Mouse (Mus musculus) heart, postnatal 14 days (tissue): ENCODE results near the gene Sp2. TPM values are rescaled to one million over a fixed set of nuclear protein-coding genes. Genes with fewer than 3 reads are reported as not detected.
A peak's percentile ranks its signal among the peaks of the same experiment; 100 is the strongest.

Source experiments
- DNase-seq, 2 experiments: peaks; one replicate each; pipeline ENCODE4 v3.0.0; 2021 to 2022
- intact Hi-C: fragments of 180-260 bp; cut with DNase I; formaldehyde crosslinking; loops from one replicate; pipeline ENCODE4 v1.15.1; 2025
- long read RNA-seq, 2 experiments: library from polyadenylated mRNA; stranded (forward); transcript quantifications; one replicate each; pipeline ENCODE4 v2.0.0; 2021
- total RNA-seq, 2 experiments: library from RNA; stranded (reverse); gene quantifications; 2 replicates each; pipeline ENCODE4 v1.2.3; 2021

The Sp2 gene
- total RNA-seq, result 10 to 100 TPM; 11.4 to 12.0 TPM
- long read RNA-seq, experiment 1, partial matches to known transcripts, result 7 of 19 reads
- long read RNA-seq, experiment 1, other reads (novel, unspliced or antisense), result 11 of 19 reads
- long read RNA-seq, experiment 2, partial matches to known transcripts, result 4 of 24 reads
- long read RNA-seq, experiment 2, other reads (novel, unspliced or antisense), result 19 of 24 reads

DNA sequence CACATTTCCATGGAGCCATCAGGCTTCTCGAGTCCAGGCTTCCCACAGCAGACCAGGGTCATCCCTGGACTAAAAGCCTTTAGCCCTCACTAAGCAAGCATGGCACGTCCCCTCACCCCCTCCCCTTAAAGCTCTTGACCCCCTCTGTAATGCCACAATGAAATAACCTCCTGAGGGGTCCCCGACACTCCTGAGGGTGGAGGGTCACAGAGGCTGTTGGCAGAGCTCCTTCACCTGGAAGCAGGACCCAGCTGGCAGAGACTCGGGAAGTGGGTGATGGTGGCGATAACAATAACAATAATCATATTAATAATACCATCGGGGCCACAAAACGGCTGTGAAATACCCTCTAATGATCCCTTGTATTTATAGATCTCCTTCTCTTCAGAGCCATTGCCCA is at the start of gene Sp2:
Gene Sp2 (minus strand): TSS at position 101 of the 400 bp plus-strand sequence.
- intact Hi-C loops, result loop anchor here (1.0 to 10.0 kb wide), 3 partner anchors 39 to 192 kb away; no protein-coding TSS in a partner anchor
- DNase-seq, result no peak

DNA sequence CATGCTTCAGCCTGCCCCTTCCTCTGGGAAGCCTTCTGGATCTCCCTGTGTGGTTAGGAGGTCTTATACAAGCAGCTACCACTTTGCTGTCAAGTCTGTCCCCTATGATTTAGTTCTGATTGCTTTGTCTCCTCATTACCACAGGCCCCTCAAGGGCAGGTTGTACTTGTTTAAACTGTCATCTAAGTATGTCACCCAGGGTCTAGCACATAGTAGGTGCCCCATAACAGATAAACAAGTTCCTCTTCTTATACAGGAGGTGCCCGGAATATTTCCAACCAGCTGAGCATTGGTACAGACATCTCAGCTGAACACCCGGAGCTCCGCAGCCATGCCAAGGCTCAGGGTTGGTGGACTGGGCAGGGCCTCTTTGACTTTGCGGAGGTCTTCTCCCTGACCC is 49.7 kb upstream of the Sp2 start:
- intact Hi-C loops, result no loop called here
- DNase-seq, result no peak

DNA sequence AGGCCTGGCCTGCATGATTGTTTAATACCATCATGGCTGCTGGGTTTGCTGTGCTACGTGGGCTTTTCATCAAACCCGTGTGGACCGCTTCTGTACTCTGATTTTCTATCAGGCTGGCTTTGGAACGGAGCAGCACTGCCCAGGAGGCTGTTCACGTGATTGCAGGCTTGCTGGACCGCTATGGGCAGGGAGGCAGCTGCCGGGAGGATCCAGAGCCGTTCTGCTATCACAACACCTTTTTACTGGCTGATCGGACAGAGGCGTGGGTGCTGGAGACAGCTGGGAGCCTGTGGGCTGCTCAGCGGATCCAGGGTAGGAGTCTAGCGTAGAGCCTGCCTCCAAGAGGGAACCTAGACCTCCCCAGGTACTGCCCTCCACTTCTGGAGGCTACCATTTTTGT is 49.2 kb upstream of the Sp2 start:
- no peak for DNase-seq
- intact Hi-C loops, result no loop called here

DNA sequence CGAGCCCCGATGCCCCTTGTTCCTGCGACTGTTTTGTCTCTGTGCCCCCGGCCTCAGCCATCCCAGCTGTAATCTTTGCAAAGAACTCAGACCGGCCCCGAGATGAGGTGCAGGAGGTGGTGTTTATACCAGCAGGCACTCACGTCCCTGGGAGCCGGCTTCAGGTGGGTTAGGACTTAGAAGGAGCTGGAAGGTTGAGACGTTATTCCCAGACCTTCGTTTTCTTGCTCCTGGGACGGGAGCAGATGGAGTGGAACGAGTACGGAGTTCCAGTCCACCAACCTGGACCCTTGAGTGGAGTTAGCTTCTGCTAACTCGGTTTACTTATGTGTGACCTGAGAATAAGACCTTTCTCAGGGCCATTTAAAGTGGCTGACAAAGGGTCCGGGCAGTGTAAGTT is 47.7 kb upstream of the Sp2 start:
- intact Hi-C loops, result no loop called here

DNA sequence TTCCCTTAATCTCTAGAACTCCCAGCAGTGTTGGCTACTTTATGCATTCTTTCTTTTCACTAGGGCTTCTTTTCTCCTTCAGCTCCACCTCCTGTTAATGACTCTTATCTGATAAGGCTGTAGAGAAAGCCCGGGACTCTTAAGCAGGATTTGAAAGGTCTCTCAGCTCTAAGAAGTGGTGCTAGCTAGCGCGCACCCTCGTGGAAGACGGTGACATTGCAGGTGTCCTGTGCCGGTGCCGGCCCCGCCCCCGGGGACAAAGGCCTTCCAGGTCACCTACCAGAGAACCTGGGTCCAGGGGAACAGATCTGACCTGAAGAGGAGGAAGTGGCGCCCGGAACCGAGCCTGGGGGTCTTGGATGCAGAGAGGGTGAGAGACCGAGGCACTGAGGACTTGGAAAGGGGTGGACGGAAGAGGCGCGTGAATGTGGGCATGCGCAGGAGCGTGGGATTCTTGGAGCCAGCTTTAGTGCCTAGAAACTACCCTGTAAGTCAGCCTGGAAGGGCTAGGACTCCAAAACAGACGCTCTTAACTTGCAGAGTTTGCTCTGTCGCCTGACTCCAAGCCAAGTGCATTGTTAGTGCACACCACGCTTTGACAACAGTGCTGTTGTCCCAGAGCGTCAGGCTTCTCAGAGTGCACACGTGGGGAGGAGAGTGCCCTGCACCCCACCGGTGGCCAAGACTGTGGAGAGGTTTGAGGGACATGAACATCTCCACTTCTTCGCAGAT is 47.1 kb upstream of the Sp2 start, which contains the start of gene Scrn2:
Gene Scrn2 (plus strand): TSS at position 253 of the 732 bp plus-strand sequence.
- intact Hi-C loops, result loop anchor here (5.0 kb wide), 1 partner anchor 158 kb away; no protein-coding TSS in a partner anchor

More for the DNA sequence above, 47.7 kb upstream of the Sp2 start:
- no peak for DNase-seq

DNA sequence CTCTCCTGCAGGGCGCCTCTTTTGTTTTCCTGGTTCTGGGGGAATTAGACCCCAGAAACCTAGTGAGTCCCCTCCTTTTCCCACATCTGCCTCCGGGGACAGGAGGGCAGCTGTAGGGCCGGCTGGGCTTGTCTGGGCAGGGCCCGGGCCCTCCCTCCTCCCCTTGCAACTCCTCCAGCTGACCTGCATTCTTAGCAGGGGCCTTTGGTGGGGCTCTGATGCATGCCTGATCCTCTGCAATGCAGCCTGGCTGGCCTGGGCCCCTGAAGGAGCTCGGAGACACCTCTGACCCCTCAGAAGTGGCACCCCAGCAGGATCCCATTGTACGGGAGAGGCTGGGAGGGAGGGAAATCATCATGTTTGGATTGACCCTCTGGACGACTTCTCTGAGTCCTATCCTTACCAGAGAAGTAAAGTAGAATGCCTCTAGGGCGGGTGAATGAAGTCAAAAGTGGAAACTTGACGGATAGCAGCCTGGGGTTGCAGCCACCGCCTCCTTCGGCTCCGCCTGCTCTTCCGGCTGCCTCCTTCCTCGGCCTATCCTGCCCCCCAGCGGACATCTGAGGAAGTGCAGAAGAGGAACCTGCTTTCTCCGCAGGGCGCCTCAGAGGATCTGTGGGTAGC is 43.1 kb upstream of the Sp2 start:
- intact Hi-C loops, result loop anchor here (1.0 to 5.0 kb wide), 3 partner anchors 44 to 154 kb away; partner anchors contain the start of genes Cdk5rap3 and Sp2
- DNase-seq, result peak; percentile 88 to 93

More for the DNA sequence above, 47.1 kb upstream of the Sp2 start, which contains the start of gene Scrn2:
- DNase-seq, result peak; percentile 83 to 89

DNA sequence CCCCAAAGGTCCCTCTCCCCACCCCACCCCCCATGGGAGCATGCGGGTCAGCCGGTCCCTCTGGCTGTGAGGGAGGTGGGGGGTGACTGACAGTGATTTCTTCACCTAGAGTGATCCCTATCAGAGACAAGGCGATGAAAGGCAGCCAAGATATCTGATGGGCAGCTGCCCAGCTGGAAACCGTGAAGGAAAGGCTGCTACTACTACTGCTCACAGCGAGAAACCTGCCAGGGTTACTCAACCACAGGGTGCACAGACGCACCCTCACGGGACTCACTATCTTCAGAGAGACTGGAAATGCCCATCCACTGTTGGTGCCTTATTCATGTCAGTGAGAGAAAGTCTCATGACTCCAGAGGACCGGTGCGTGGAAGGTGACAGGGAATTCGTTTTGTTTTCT is 42.2 kb upstream of the Sp2 start:
- intact Hi-C loops, result loop anchor here (5.0 kb wide), 1 partner anchor 153 kb away; no protein-coding TSS in a partner anchor
- no peak for DNase-seq

DNA sequence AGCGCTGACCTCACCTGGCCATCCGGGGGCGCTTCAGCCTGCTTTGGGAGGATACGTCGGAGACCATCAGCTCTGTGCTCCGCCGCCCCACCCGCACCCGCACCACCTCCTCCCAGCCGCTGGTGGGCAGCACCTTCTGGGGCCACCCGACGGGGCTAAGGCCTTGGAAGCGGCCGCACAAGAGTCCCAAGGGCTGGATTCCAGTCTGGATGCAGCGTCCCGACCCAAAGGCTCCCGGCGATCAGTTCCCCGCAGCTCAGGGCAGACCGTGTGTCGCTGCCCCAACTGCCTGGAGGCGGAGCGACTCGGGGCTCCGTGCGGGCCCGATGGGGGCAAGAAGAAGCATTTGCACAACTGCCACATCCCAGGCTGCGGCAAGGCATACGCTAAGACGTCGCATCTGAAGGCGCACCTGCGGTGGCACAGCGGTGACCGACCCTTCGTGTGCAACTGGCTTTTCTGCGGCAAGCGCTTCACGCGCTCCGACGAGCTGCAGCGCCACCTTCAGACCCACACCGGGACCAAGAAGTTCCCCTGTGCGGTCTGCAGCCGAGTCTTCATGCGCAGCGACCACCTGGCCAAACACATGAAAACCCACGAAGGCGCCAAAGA is 39.2 kb upstream of the Sp2 start:
- DNase-seq, result peak; percentile 80 to 87
- intact Hi-C loops, result loop anchor here (1.0 kb wide), 1 partner anchor 40 kb away; the partner anchor contains the start of gene Sp2

DNA sequence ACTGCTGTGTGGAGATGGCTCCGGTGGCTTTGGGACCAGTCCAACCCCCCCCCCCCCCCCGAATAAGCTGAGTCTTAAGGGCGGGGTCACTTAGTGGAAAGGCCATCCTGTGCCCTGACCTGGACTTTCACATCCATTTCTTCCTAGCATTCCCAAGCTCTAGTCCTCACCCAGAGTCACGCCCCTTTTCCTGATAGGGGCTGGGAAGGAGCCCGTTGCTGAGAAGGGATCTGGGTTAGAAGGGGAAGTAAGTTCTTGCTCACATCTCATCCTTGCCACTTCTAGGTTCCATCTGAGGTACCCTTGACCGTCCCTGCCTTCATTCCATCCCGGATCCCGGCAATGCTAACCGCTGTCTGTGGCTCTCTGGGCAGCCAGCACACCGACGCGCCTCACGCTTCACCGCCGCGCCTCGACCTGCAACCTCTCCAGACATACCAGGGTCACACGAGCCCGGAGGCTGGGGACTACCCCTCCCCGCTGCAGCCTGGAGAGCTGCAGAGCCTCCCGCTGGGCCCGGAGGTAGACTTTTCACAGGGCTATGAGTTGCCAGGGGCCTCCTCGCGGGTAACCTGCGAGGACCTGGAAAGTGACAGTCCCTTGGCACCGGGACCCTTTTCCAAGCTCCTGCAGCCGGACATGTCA is 38.5 kb upstream of the Sp2 start:
- intact Hi-C loops, result no loop called here
- DNase-seq, result no peak

DNA sequence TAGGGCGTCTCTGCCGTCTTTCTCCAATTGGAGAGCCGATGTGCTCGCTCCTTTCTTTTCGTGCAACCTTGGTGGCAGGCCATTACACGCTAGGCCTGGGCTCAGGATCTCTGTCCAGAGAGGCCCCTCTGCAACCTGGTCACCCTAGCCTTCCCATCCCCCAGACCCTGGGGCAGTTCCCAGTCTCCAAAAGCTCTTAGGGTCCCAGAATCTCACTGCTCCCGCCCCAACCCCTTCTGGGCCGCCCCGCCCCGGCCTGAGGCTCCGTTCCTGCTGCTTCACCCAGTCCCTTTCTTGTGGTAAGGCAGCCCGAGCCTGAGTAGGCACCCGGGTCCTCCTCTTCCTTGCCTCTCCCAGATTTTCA is 36.6 kb upstream of the Sp2 start:
- intact Hi-C loops, result no loop called here
- DNase-seq, result no peak

DNA sequence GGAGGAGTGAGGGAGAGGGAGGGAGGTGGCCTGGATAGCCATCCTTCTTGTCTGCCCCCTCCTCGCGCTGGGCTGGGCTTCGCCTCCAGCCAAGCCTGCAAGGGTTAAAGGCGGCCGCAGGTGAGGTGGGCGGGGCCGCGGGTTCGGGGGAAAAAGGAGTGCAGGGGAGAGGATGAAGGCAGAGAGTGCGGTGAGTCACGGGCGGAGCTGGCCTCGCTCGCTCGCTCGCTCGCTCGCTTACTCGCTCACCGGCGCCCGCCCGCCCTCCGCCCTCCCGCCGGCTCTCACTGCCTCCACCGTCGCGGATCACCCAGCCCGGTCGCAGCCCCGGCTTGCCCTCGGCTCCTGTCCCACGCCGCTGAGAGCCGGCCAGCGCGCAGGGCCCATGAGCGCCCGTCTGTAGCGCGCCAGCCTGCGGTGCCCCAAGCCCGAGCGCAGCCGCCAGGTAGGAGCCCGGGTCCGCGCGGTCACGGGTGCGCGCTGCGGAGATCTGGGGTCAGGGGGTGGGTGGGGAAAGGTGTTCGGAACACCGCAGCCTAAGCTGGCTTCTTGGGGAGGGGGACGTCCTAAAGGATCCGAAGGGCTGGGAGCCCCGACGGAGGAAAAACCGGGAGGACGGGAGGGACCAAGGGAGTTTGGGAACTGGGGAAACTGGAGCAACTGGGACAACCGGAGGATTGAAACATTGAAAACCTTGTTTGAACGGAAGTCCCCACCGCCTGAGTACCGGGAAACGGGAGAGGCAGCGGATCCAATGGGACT is 36.0 kb upstream of the Sp2 start:
- no peak for DNase-seq
- intact Hi-C loops, result no loop called here

DNA sequence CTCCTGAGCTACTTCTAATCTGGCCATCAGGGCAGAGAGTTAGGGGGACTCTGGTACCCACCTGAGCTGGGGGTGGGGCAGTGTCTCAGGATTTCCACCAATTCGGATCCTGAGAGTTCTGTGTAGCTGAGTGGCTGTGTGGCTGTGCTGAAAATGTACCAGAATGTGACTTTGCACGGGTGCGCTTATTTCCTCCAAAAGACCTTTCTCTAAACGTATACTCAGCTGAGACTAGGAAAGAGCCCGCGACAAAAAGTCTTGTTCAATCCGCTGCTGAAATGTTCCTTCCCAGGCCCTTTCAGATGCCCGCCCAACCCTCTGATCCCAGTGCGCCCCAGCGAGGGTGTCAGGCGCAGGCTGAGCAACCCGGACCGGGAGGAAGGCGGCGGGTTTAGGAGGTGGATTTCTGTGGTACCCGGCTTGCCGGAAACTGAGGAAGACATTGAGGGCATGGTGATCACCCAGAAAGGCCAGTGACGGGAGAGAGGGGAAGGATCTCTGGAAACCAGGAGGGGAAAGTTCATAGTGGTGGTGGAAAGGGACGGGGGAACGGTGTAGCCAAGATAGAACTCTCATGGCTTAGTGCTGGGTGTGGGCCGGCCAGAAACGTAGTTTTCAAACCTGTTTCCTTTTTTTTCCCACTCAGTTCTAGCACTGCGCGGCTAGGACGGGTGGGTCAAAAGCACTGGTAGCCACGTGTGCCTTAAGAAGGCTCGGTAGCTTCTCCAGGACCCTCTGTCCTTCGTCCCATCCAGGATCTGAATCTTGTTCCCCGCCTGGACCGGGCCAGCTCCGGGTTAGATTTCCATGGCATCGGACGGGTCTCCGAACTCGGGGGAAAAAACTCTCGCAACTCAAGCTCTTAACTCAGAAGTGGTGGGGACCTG is 35.2 kb upstream of the Sp2 start:
- intact Hi-C loops, result no loop called here
- no peak for DNase-seq

DNA sequence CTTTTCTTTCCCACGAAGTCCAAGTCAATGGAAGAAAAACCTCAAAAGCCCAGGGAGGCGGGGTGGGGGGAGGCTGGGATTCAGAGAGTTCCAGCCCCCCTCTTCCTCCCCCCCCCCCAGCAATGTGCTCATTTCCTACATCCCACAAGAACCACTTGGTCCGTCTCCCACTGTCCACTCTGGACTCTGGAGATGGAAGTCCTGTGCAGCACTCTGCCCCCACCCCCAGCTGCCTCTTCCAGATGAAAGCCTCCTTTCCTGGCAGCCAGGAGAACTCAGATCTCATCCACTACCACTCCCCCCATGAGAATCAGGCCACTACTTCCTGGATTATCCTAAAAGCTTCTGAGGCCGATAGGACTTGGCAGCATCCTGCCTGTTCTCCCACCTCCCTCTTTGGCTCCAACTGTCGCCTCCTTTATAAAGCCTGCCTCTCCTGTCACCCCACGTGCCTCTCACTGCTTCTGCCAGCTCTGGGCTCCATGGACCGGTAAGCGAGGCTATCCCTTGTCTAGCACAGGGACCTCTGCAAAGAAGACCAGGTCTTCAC is 30.4 kb upstream of the Sp2 start, which contains the start of gene Sp6:
Gene Sp6 (plus strand): TSS at position 274 of the 550 bp plus-strand sequence.
- intact Hi-C loops, result no loop called here
- peak in 1 of 2 experiments; percentile 11 for DNase-seq

DNA sequence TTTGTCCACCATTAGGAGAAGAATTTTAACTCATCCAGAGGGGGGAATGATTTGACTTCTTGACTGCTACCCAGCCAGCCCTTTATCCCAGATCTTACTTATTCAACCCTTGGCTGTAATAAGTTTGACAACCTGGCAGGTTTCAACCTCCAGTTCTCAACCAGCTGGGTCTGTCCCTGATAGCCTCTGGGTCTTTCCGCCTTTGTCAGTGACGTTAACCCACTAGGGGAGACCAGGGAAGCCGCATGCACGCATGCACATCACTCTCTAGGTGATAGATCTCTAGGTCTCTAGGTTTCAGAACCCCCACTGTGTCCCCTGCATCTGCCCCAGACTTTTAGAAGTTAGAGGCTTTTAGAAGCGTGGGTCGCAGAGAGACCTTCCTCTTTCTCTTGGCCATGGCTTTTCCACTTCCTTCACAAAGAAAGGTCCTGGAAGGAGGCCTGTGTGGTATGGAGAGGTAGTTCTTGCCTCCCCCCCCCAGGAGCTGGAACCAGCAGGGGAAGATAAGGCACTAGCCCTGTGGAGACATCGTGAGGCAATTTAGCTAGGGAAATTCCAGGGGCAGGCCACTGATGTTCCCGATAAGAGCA is 26.5 kb upstream of the Sp2 start:
- DNase-seq, result no peak
- intact Hi-C loops, result no loop called here

DNA sequence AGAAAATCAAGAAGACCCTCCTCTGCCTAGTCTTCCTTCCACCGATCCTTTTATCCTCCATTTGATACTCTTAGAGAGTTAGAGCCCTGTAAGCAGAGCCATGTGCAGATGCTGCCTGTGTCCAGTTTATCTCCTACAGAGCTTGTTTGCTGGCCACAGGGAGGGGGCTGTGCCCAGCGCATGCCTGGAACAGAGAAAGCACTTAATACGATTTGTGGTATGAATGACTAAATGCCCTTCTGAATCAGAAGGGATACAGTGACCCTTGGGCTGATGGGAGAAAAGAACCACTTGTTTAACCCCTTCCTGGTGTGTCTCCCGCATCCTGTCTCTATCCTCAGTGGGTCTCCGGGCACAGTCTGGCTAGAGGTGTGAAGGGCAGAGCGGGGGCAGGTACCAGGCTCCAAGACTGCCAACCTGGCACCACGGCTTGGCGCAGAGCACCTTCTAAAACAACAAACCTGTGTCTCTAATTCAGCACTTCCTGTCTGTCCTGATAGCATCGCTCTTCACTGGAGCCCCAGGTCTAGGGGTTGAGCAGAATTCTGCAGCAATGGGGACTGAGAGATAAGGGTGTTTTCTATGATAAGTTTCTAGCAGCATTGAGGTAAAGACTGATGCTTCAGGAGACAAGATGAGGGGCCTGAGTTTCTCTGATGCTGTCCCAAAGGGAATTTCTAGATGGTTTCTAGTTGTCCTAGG is 24.5 kb upstream of the Sp2 start:
- DNase-seq, result no peak
- intact Hi-C loops, result no loop called here

DNA sequence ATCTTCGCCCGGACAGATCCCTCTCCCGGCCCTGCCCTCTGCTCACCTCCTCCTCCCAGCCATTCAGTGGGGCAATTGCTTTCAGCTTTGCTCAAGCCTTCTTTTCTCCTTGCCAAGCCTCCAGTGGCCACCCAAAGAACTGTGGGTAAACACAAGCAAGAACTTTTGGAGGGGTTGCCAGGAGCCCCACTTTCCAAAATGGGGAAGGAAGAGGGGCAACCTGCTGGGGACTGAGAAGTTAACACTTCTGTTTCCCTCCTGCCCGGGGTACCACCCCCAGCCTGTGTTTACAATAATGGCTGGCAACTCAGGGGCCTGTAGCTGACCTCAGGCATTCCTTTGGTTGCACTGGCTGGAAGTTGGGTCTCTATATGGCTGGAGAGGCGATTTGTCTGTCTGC is 20.4 kb upstream of the Sp2 start:
- DNase-seq, result no peak
- intact Hi-C loops, result no loop called here

DNA sequence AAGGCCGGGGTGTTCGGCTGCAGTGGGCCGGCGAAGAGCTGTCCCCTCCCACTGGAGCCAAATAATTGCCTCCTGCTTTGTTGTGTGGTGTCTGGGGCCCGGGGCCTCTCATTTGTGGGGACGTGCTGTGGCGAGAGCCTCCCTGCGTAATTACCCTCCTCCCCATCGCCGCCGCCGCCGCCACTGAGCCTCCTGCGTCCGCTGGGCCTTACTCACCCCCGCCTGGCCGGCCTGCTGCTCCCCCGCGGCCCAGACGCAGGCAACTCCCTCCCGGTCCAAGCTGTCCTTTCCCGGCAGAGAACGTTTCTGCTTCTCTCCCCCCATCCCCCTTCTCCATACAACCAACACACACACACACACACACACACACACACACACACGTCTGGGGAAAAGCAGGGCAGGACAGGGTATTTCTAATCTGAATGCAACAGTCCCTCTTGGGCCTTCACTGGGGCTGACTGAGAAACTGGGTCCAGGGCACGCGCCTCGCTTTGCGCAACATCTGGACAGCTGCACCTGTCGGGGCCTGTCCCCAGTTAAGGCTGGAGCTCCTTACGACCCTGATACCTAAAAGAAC is 14.7 kb upstream of the Sp2 start:
- peak; percentile 53 to 55 for DNase-seq
- intact Hi-C loops, result no loop called here
